Mouse (Mus musculus): Measurements from ENCODE around the gene Psd.
A peak's percentile ranks its signal among the peaks of the same experiment; 100 is the strongest.

Gene Psd

DNA sequence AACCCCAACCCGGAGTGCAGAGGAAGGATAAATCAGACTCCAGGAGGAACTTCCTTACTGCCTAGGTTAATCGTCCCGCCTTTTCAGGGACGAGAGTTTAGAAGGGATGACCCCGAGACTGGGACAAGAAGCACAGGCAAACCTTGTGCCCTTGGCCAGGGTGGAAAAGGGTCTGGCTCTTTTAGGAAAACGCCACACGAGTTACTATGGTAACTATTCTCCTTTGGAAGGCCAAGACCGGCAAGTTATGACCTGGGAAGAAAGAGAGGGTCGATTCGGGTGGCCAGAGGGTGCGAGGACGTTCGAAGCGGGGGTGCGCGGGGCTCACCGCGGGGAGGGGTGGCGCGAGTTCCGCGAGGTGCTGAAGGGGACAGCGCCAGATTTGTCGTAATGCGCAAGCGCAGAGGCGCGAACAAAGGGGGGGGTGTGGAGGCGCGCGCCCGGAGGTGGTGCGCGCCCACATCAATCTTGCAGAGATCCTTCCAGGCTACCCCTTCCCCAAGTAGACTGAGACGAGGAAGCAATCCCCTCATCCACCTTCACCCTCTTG, at the start of gene Psd:
Psd (minus strand) TSS at position 401 of the 550 bp plus-strand sequence.
- peak; percentile 78 for DNase-seq

- no peak for DNase-seq
Measured at GRCm38 (mm10) chr19:46375891-46376290, 48.9 kb upstream of the Psd start.

GRCm38 (mm10) chr19:46375489-46375888, 48.5 kb upstream of the Psd start:
- no peak for DNase-seq

- DNase-seq, result no peak
Measured at GRCm38 (mm10) chr19:46374477-46375088, 47.6 kb upstream of the Psd start.

DNA sequence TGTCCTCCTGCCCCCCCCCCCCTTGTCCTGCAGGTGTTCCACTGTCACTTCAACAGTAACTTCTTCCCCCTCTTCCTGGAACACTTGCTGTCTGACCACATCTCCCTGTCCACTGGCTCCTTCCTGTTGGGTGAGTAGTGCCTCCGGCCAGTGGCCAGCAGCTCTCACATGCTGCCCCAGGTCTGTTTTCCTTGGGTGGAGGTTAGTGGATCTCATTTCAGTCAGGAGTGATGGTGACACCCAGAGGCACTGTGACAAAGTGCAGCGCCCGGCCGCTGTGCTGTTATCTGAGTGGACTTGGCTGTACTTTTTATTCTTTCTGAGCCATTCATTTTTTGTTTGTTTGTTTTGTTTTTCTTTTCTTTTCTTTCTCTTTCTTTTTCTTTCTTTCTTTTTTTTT, 42.2 kb upstream of the Psd start:
- peak; percentile 48 for DNase-seq

DNA sequence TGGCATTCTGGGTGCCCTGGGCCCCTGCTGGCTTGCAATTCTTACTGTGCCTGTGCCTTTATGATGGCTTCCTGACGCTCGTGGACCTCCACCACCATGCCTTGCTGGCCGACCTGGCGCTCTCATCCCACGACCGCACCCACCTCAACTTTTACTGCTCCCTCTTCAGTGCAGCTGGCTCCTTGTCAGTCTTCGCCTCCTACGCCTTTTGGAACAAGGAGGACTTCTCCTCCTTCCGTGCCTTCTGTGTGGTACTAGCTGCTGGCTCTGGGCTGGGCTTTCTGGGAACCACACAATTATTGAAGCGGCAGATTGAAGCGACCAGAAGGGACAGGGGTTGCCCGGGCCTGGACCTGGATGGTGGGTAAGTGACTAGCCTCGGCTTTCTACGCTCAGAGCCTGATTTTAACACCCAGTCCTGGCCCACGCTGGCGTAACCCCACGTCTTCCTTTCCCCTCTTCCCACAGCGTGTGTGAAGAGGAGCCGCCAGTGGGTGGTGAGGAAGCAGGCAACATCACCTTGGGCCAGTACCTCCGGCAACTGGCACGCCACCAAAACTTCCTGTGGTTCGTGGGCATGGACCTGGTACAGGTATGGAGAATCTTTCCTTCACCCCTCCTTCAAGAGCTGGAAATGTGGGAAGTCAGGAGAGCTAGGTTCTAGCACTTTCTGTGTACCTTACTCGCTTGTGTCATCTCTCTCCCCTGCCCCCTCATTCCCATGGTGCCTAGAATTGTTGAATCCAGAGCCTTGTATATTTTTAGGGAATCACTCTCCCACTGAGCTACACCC, 41.0 kb upstream of the Psd start:
- DNase-seq, result peak; percentile 58

GRCm38 (mm10) chr19:46363294-46364009, 36.5 kb upstream of the Psd start:
- DNase-seq, result no peak

- DNase-seq, result no peak
Measured at GRCm38 (mm10) chr19:46362104-46362503, 35.1 kb upstream of the Psd start.

DNA sequence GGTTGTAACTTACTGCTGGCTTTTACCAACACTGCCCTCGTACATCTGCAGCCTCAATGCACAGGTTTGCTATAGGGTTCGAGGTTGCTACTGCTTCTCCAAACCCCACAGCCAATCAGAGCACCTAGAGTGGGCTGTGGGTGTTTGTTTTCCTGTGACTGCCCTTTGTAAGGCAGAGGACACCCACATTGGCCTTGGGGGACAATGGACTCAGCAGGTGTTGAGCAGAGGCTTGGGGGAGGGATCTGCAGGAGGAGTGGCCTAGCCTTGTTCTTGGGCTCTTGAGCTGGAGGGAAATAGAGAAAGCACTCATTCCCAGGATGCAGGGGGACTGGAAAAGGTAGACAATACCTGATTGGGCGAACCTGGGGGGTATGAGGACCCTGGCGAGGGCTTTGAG, 31.4 kb upstream of the Psd start:
- DNase-seq, result no peak

DNA sequence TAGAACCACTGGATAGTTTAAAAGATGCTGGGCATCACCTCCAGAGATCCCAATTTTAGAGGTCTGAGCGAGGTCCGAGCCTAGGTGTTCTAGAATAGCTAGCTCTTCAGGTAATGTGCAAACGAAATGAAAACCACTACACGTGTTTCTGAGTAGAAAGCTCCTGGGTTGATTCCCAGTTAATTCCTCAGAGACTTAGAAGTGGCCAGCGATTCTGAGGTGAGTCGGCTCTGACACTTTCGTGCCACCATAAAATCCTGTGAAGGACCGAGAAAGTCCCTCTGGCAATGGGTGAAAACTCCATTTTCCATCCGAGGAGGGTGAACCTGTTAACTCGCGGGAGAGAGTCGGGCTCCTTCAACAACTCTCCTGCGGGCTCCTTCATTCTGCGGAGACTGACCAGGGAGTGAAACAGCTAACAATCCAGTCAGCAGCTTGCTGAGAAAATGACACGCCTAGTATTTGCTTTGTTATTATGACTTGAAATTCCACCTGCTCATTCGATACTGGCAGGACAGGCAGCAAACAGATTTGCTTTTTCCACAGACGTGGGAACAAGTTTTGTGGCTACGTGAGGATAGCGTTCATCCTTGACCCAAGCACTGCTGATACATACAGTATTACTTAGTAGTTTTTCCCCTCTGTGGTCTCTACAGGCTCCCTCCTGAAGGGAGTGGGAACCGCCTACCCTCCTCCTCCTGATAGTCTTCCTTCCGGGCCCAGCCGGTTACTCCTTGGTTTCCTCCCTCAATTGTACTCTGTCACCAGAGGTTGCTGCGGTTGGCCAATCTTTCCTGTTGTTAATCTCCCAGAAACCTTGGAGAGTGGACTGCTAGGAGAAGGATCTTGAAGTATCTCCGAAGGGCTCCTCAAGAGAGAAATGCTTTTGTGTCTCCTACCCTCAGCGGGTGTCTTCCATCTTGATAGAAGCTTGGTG, 30.7 kb upstream of the Psd start:
- DNase-seq, result no peak

DNA sequence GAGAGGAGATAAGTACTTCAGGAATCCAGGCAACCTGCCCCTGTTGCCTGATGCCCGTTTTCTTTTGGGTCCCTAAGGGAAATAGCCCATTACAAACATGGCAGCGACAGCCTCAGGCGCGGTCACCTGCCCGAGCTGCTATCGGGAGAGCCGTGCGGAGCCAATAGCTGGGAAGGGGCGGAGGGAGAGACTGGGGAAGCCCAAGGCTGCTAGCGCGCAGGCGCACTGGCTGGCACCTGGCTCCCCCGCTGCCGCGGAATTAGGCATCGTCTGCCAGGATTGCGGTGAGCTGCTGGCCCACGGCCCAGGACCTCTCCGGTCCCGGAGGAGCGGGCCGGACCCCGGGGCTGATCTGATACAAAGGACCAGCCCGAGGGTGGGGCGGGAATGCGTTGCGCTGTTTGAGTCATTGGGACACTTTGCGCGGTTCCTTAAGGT, 29.8 kb upstream of the Psd start:
- DNase-seq, result peak; percentile 90

- no peak for DNase-seq
Measured at GRCm38 (mm10) chr19:46350168-46350932, 23.4 kb upstream of the Psd start, which contains the start of gene 2310034G01Rik. Gene 2310034G01Rik, minus strand, starts transcription at chr19:46350302.

DNA sequence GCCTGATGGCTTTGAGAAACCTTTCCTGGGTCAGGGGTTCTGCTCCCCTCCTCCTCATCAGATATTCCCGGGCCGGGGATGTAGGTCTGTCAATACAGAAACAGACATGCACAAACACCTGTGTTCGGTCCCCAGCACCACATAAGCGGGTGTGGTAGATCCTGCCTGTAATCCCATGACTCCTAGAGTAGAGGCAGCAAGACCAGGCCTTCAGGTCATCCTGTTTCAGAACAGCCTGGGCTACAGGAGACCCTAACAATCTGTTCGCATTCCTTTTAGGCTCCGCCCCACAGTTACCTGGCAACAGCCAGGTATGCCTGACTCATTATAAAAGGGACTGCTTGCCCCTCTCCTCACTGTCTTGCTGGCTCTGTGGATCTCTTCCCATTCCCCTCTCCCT, 22.6 kb upstream of the Psd start:
- no peak for DNase-seq

GRCm38 (mm10) chr19:46348761-46349458, 22.0 kb upstream of the Psd start:
- DNase-seq, result peak; percentile 94

GRCm38 (mm10) chr19:46347936-46348668, 21.1 kb upstream of the Psd start:
- no peak for DNase-seq

DNA sequence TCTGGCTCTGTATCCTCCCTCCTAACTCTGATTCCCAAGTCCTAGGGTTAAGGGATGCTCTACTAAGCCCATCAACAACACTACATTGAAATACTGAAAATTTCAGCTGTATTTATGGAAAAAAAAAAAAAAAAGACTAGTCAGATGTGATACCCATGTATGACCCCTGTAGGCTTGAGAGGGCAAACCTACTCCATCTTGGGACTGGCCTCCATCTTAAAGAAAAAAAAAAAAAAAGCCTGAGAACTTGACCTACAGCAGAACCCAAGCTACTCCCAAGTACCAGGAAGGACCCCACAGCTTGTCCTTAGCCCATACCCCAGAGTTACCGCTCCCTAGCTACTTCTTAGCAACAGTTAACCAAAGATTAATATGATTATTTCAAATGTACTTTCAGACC, 20.2 kb upstream of the Psd start:
- no peak for DNase-seq

GRCm38 (mm10) chr19:46344710-46345419, 17.9 kb upstream of the Psd start:
- no peak for DNase-seq

DNA sequence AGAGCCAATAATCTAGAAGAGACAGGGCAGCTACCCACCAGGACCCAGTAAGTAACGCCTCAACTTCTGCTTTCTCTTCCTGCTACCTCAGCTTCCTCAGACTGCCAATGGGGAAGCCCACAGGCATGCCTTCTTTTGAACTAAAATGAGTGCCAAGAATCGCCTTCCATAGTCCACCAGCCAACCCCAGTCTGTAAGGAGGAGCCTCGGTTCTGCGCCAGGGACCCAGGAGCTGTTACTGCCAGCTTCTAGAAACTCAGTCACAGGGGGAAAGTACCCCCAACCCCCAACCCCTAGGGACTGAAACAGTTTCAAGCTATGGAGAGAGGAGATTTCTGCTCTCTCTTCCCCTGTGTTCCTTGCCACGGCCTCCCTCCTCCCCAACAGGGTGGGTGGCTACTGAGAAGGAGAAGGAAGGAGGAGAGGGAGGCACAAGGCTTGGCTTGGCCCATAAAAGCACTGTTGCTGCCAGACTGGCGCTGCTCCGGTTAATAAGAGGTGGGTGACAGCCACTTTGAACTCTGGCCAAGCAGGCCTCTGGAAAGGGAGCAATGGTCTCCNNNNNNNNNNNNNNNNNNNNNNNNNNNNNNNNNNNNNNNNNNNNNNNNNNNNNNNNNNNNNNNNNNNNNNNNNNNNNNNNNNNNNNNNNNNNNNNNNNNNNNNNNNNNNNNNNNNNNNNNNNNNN, 12.5 kb upstream of the Psd start:
- DNase-seq, result no peak

GRCm38 (mm10) chr19:46338942-46339286, 12.0 kb upstream of the Psd start:
- no peak for DNase-seq
